Mouse (Mus musculus): ENCODE results near the gene Hdc.

Hdc gene

DNA sequence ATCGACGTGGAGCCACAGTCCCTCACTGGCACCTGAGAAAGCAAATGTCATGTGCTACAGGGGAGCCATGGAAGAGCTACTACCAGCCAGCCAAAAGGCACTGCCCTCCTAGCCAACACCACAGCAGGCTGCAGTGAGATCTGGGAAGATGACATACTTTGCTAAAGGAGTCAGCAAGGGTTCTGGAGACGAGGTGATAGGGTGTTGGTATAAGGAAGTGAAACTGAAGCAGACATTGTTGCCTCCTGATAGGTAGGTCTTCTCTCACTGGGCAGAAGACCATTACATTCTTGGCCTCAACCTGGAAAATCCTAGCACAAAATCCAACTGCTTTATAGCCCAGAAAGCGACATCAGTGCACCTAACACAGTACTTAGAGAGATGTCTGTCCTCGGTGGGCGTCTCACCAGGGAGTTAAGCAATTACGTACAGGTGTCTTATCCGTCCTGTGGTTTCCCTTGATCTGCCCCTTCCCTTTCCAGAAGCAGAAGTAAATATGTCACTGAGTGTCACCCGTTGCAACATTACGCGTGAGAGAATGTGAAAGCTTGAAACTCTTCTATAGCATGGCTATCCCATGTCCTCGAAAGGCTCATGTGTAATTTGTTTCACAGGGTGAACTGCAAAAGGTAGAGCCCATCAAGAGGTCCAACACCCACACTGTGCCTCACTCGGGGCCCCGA lies 17.0 kb downstream of the Hdc start:
- intact Hi-C loops (cut with DNase I), result loop anchor here (2.0 kb wide), 1 partner anchor 65 kb away; no protein-coding TSS in a partner anchor

DNA sequence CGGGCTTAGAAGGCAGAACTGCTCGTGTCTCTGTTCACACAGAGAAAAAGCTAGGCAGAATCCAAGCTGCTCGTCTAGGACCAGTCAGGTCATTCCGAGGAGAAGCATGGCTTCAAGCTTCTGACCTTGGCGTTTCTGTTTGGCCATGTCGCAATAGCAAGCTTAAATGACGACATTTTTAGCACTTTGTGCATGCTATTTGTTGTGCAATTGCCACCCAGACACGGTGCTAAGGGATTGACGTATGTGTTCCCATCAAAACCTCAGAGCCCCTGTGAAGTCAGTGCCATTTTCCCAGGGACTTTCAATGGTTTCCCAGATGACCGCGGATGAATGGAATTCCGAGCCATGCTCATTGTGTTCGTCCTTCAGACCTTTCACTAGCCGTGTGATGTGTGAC lies 18.6 kb downstream of the Hdc start:
- intact Hi-C loops (cut with DNase I), result no loop called here

DNA sequence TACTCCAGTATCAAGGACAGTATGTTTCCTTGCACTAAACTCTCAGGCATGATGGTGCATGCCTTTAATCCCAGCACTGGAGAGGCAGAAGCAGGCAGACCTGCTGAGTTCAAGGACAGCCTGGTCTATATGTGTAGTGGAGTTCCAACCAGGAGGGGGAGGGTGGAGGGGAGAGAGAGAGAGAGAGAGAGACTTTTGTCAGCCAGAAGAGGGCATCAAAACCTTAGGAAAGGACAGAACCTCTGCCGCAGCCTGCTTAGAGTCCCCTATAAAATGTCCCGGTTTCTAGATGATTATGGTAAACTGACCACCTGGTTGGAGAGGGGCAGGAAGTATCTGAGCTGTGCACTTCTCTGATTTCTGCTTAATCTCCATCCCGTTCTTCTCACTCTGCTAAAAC lies 20.1 kb downstream of the Hdc start:
- intact Hi-C loops (cut with DNase I), result loop anchor here (2.0 to 10.0 kb wide), 2 partner anchors 184 to 406 kb away; partner anchors contain the start of genes Ap4e1 and Usp50

DNA sequence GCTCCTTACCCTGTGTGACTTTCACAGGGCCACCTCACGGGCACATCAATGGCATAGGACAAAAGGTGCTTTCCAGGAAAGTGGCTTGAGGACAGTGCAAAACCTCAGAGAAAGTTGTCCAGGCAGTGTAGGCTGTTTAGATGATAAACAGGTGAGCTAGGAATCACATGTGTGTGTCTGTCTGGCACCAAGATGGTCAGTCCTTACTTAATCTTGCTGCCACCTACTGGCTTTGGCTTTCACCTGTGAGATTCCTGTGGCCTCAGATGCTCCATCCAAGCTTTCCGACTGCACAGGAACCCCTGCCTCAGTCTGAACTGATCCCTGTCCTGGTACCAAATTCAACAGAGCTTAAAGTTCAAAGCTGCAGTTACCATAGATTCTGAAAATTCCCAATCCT lies 20.7 kb downstream of the Hdc start:
- intact Hi-C loops (cut with DNase I), result loop anchor here (2.0 to 10.0 kb wide), 2 partner anchors 184 to 406 kb away; partner anchors contain the start of genes Ap4e1 and Usp50

DNA sequence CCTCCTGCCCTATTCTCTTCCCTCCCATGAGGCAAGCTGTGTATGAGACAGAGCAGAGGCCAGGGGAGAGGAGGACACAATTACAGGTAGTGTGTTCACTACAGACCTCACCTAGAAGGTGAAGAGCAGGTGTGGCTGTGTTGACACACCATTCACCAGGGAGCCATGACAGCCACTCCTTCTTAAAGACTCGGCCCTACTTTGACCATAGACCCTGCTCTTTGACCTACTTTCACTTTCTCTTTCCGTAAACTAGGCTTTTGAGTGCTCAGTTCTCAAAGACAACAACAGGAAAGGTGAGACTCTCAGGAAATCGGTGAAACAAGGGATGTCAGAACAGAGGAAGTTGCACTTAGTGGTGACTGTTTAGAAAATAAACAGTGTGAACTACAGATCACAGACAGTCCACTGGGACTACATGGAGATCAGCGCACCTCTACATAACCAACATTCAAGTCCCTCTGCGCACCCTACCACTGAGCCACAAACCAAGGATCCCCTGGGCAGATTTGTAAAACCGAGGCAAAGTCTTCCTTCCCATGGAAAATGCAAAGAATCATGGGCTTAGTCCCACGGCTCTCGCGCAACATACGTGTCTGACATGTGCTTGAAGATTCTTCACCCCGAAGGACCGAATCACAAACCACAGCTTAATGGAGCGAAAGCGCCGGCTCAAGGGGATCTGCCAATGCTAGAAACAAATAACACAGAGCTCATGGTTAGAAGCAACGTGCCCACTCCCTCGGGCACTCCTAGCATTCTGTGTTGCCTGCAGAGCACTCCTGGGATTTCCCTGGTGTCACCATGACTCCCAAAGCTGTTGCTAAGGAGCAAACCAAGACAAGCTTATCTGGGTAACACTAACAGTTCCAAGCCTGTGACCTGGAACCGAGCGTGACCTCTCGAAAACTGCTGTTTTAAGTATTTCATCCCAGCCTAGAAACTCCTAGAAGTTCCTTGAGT lies 21.5 kb downstream of the Hdc start:
- intact Hi-C loops (cut with DNase I), result loop anchor here (2.0 to 10.0 kb wide), 2 partner anchors 185 to 407 kb away; partner anchors contain the start of genes Ap4e1 and Usp50

DNA sequence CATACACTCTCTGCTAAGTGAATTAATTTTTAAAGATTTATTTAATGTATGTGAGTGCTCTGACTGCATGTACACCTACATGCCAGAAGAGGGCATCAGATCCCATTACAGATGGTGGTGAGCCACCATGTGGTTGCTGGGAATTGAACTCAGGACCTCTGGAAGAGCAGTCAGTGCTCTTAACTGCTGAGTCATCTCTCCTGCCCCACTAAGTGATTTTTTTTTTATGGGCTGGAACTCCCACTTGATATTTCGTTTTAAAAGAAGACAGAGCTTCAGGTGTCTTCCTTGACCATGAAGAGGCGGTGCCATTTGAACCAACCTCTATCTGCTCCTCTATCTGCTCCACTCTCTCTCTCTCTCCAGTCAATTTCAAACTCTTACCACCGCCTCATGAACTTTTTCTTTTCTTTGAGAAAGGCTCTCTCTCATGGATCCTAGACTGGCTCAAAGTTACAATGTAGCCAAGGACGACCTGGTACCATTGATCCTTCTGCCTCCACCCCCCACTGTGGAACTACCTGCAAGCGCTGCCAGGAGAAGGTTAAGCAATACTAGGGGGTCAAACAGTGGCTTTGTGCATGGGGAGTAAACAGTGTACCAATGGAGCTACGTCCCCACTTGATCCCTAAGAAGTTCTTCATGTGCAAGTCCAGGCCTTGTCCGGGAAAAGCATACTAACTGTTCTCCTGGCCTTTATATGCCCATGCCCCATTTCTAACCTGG lies 22.6 kb downstream of the Hdc start:
- intact Hi-C loops (cut with DNase I), result loop anchor here (10.0 kb wide), 1 partner anchor 408 kb away; the partner anchor contains the start of gene Ap4e1

DNA sequence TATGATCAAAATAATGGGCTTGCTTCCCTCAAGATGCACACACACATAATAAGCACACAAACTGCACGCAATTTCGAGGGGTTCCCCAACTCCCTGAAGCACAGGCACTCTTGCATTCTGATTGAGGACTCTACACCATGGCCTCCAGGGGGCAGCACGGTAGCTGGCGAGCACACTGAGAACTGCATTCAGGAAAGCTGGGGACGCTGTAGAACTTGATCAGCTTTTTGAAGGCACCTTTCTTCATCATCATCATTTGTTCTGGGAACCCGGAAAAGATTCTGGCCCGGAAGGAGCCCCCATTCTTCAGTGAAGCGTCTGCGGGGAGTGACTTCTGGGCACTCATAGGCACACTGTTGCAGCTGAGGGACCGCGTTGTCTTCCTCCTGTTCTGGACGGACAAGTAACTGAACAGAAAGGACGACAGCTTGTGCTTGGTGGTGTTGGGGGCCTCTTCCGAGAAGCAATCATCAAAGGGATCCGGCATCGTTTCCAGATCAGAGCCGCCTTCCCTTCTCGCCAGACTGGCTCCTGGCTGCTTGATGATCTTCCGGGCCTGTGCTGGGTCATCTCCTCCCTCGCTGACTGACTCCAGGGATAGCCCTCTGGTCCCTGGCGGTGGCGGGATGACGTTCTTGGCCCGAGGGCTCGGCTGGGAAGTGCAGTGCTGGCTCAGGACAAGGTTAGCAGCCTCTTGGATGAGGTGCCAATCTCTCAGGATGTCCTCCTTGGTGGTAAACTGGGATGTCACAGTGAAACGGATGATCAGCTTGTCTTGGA lies 25.1 kb downstream of the Hdc start:
- intact Hi-C loops (cut with DNase I), result loop anchor here (10.0 kb wide), 1 partner anchor 411 kb away; the partner anchor contains the start of gene Ap4e1

DNA sequence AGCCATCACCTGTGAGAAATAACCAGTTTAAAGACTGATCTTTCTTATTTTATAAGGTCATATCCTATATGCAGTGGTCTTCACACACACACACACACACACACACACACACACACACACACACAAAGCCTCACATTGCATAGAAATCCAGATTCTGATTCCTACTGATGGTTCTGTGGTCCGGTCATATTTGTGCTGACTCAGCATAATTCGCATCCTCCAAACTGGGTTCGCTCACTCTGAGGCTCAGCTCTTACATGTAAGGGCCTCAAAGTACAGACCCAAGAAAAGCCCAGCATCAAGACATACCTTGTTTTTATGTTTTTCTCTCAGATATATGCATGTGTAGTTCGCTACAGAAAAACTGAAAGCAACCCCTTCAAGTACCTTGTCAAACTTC lies 27.8 kb downstream of the Hdc start:
- intact Hi-C loops (cut with DNase I), result loop anchor here (10.0 kb wide), 1 partner anchor 413 kb away; the partner anchor contains the start of gene Ap4e1

DNA sequence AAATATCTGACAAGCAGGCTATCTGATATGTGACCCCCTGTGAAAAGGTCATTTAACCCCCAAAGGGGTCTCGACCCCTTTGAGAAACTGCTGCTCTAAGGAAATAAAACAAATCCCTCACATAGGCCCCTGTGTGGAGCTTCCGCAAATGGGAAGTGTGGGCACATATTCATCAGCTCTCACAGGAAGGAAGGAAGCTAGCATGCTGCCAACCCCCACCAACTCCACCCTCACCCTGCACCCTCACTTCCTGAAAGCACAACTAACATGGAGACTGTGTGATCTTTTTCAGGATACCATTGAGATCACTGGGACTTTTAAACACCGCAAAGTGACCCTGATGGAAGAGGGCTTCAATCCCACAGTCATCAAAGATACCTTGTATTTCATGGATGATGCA lies 31.6 kb downstream of the Hdc start:
- intact Hi-C loops (cut with DNase I), result no loop called here

DNA sequence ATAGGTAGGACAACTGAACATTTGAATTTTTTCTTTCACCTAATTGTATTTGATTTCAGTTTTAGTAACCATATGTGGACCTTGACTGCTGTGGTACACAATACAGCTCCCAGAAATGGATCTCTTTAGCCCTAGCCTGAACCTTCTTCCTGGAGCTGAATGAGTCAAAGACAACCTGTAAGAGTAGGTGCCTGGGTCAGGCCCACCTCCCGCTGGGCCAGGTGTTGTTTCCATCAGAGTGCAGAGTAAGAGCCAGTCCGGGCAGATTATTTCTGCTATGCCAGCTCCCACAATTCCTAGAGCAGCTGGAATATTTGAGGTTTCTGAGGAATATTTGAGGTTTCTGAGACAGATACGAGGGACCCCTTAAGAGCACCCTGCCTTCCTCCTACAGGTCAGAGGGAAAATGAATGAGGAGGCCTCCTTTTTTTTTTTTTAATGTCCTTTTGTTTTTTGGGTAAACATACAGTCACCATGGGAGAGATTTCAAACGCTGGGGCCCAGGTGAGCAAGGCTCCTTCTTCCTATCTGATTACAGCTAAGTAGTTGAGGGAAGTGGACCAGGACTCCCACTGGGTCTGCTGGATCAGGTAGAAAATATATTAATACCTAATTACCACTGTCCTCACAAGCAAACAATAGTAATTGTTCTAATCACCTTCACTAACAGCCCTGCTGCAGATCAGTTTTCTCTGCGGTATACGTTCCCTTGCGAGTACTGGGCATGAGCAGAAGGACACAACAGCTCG lies 34.3 kb downstream of the Hdc start:
- intact Hi-C loops (cut with DNase I), result no loop called here

DNA sequence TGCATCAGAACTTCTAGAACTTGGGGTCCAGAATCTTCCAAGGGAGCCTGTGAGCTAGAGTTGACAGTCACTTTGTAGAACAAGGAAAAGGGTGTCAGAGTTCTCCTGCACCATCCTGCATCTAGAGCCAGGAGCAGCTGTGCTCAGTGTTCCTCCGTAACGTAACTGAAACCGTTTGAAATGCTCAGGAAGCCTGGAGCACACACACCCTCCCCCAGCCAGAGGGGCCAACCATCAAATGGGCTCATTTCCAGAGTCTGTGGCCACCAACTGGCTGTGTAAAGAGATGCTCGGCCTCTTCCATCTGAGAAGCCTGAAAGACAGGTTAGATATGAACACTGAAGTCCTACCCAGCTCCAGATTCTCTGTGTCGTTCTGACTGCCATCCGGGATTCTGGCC lies 35.1 kb downstream of the Hdc start:
- intact Hi-C loops (cut with DNase I), result no loop called here

DNA sequence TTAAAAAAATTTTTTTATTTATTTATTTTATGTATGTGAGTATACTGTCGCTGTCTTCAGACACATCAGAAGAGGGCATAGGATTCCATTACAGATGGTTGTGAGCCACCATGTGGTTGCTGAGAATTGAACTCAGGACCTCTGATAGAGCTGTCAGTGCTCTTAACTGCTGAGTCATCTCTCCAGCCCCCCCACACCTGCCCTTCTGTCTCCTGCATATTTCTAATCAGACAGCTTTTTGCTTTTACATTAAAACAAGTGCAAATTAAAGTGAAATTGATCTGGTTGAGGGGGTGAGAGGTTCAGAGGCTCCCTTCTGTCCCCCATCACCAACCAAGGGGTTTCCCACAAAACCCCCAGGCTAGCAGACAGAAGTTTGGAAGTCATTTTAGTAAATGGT lies 39.8 kb downstream of the Hdc start:
- intact Hi-C loops (cut with DNase I), result no loop called here

DNA sequence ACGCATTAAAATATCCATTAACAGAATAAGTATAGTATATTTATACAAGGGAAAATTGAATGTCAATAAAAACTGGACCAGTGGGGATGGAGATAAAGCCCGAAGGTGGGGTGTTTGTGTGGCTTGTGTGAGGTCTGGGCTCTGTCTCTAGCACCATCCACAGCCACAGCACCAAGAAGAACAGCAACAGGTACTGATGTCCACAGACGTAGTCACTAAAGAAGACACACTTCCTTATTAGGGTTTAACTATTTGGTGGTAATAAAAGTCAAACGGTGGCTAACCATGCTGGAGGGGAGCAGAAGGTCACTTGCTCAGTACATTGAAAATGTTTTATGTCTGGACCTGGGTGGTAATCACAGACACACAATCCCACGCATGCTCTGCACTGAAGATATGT lies 41.7 kb downstream of the Hdc start:
- intact Hi-C loops (cut with DNase I), result no loop called here

DNA sequence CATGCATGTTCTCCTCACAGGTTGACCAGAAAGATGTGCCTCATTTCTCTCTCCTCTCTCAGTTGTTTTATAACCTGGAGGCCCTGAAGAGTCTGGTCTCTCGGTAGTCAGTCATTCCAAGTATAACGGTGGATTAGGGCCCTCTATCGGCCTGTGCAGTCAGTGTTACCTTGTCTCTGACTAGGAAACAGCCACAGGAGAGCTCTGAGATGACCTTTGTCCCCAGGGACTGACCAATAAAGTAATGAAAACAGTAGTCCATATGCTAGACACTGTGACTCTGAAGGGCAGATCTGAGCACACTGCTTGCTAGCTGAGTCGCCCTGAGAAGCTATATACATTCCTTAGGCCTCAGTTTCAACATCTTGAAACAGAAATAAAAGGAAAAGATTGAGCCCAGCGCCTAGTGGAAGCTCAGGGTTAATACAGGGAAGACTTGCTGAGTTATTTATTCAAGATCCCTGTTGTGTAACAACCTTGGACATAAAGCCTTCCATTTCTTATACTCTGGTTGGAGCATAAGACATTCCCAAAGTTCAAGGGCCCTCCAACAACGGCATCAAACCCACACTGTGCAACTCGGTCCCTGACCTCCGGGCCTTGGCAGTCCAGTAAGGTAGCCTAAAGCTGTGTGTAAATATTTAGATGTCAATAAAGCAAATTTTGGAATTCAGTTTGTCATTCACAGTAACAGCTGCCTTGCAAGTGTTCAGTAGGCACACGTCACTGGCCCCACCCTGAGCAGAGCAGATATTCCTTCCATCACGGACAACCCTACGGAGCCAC lies 43.5 kb downstream of the Hdc start:
- intact Hi-C loops (cut with DNase I), result no loop called here

DNA sequence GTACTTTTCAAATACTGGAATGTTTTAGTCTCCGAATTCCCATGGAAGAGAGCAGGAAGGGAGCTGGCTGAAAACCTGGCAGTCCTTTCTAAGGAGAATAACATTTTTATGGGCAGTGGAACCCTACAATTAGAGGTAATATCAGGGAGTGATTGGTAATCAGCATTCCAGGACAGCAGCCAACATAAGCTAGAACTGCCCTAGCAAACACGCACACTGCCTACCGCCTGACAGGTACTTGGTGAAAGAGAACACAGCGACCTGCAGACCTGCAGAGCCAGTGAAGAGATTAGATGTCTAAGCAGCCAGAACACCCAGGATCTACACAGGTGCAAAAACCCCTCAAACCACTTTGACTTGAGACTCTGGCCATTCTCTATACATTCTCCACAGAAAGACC lies 46.4 kb downstream of the Hdc start:
- intact Hi-C loops (cut with DNase I), result no loop called here

DNA sequence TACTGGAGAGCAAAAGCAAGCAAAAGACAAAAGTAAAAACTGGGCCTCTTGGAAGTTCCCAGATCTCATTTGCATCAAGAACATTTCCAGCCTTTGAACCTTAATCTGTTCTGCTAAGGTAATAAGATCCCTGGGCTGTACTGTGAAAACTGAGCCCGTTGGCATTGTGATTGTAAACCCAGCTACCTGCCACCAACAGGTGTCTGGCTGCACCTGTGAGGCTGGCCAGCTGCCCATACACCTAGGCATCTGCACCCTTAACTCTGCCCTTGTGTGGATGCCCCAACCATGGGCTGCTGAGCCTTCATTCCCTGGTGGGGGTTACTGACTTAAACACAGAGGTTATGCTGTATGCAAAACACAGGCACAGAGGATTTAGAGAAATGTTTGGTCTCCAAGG lies 46.9 kb downstream of the Hdc start:
- intact Hi-C loops (cut with DNase I), result no loop called here

DNA sequence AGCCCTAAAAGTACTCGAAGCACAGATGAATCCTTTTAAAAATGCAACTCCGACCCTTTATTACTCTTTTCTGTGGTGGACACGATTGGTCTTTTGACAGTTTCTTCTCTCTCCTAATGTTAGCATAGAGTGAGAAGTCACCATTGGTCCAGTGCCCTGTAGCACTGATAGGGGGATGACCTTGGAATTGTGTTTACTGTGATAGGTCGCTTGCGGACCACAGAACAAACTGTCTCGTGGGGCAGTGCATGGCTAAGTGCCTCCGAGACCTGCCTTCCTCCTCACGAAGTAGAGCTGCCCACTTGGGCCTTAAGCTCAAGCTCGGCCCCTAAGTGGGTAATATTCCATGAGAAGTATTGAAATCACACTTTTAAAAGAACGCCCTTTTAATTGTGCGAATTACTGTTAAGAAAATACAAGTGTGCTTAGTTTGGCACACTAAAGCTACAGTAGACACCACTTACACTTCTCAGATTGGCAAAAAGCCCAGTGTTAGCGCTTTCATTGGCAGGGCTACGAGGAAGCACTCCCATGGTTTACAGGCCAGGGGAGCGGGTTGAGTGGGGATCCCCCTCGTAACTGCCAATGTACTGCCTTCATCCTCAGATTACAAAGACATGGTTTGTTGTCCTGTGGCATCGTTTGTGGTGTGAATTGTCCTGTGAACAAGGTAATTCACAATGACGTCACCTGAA lies 55.5 kb downstream of the Hdc start:
- intact Hi-C loops (cut with DNase I), result no loop called here

DNA sequence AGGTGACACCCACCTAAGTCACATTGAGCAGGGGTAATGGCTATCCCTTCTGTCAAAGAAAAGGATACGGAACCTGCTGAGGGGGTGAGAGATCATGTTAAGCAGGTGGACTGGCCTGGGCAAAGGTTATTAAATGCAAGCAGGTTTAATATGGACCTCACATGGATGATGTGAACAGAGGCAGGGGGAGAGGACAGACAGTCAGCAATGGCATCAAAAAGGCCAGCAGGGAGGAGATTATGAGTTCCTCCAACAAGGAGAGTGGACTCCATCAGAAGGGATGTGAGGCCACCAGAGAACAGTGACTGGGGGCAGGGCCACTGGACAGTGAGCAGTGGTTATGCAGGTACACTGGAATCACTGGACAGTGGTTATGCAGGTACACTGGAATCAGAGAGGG lies 59.0 kb downstream of the Hdc start:
- intact Hi-C loops (cut with DNase I), result no loop called here
